Mouse (Mus musculus) heart, postnatal 0 days (tissue): ENCODE data around the gene Ctsq. TPM values are rescaled to one million over a fixed set of nuclear protein-coding genes. Genes with fewer than 3 reads are reported as not detected.
"Not testable (repeated sequence)": the region's sequence is repeated elsewhere in the genome, so short reads cannot be mapped to it uniquely, and the experiment has no call there.

Experiments used
- ATAC-seq: fragments of 200-750 bp; cut with Nextera tagmentation; 2 replicates; pipeline ENCODE4 v1.8.0; 2017; ENCODE audit warnings: low read depth, moderate number of reproducible peaks, moderate library complexity; ENCODE audit not compliant: insufficient read depth
- DNase-seq: peaks from one replicate; pipeline ENCODE4 v3.0.0-alpha.2; 2016; ENCODE audit warnings: low spot score
- H3K27ac ChIP-seq: fragments of 300-500 bp; sonication (generic); 2 replicates; pipeline ENCODE4 v1.5.1; 2014; ENCODE audit warnings: low read depth, mild to moderate bottlenecking
- H3K27me3 ChIP-seq: fragments of 300-500 bp; sonication (generic); 2 replicates; pipeline ENCODE4 v1.6.1; 2014; ENCODE audit warnings: low read length, mixed read lengths; ENCODE audit not compliant: control insufficient read depth, insufficient read depth
- H3K36me3 ChIP-seq: fragments of 300-500 bp; sonication (generic); replicated peaks from 2 replicates; pipeline ENCODE4 v1.6.1; 2014; ENCODE audit warnings: low read length, mixed read lengths; ENCODE audit not compliant: control insufficient read depth, insufficient read depth
- H3K4me1 ChIP-seq: fragments of 300-500 bp; sonication (generic); 2 replicates; pipeline ENCODE4 v1.6.1; 2014; ENCODE audit warnings: antibody characterized with exemption; ENCODE audit not compliant: control insufficient read depth, insufficient read depth
- H3K4me2 ChIP-seq: fragments of 300-500 bp; sonication (generic); 2 replicates; pipeline ENCODE4 v1.6.1; 2014; ENCODE audit warnings: low read depth, mild to moderate bottlenecking, low read length, moderate library complexity
- H3K4me3 ChIP-seq: fragments of 300-500 bp; sonication (generic); 2 replicates; pipeline ENCODE4 v1.5.1; 2014; ENCODE audit warnings: low read depth, low read length
- H3K9ac ChIP-seq: fragments of 300-500 bp; sonication (generic); replicated peaks from 2 replicates; pipeline ENCODE4 v1.6.1; 2014; ENCODE audit warnings: low read depth, low read length, mixed read lengths
- H3K9me3 ChIP-seq: fragments of 300-500 bp; sonication (generic); replicated peaks from 2 replicates; pipeline ENCODE4 v1.6.1; 2016; ENCODE audit warnings: low read length; ENCODE audit not compliant: control insufficient read depth
- CTCF ChIP-seq: IDR thresholded peaks from 2 replicates; pipeline ENCODE4 v1.5.1; 2016; ENCODE audit warnings: antibody characterized with exemption, control low read depth, low read depth
- EP300 ChIP-seq: IDR thresholded peaks from 2 replicates; pipeline ENCODE4 v1.6.1; 2016; ENCODE audit warnings: antibody characterized with exemption, low read depth
- WGBS: fragments of 180-500 bp; shearing (Covaris S2); extraction: QIAGEN DNeasy Blood & Tissue Kit; methylation state at CpG from one replicate; pipeline ENCODE4 v1.1.7; 2014; 5-methylcytosine and 5-hydroxymethylcytosine counted together
- polyA plus RNA-seq: library from polyadenylated mRNA; unstranded; fragments of >200 nt; fragmentation: Nextera tagmentation; extraction: Ambion mirVana; gene quantifications from 2 replicates; pipeline ENCODE4 v1.2.1, GENCODE M21; 2015
- total RNA-seq: library from RNA; depleted of rRNA; stranded (reverse); fragments of >200 nt; gene quantifications from 2 replicates; pipeline ENCODE4 v1.2.3, GENCODE M21; 2014; ENCODE audit warnings: low replicate concordance; rRNA removed

The Ctsq gene
- not detected in 2 replicates for total RNA-seq
- not detected in 2 replicates for polyA plus RNA-seq

GRCm38 (mm10) chr13:61040531-61040930 is at the start of gene Ctsq:
Gene Ctsq, minus strand, starts transcription at chr13:61040631.
- TF ChIP-seq EP300 (no peak), CTCF (no peak)
- H3K4me2 ChIP-seq = no peak within 1 kb of the TSS
- WGBS = 35% methylated on average over 3 of the region's 3 CpGs
- H3K9me3 ChIP-seq = peaks cover 7% of the 10 kb centered on the region; the same call in 1 of the 2 replicates
- no peak within 1 kb of the TSS for H3K9ac ChIP-seq
- no peak for ATAC-seq
- H3K36me3 ChIP-seq = no peaks in the 10 kb centered on the region
- no peak within 1 kb of the TSS for H3K4me3 ChIP-seq
- no peaks in the 10 kb centered on the region for H3K27me3 ChIP-seq
- no peak for DNase-seq
- H3K4me1 ChIP-seq = no peaks in the 10 kb centered on the region
- H3K27ac ChIP-seq = no peak within 1 kb of the TSS

- ATAC-seq = no peak
- 69% methylated on average over 3 of the region's 3 CpGs for WGBS
Observed at GRCm38 (mm10) chr13:61022785-61023184, 17.6 kb downstream of the Ctsq start.

GRCm38 (mm10) chr13:61021844-61022243 is 18.6 kb downstream of the Ctsq start:
- Histone ChIP-seq H3K27ac (no peak overlapping the region), H3K4me2 (no peak overlapping the region), H3K9ac (no peak overlapping the region), H3K4me3 (no peak overlapping the region), H3K27me3 (no peaks in the 10 kb centered on the region), H3K9me3 (no peaks in the 10 kb centered on the region), H3K4me1 (no peaks in the 10 kb centered on the region), H3K36me3 (no peaks in the 10 kb centered on the region)
- no peak for DNase-seq
- WGBS = 68% methylated on average over 4 of the region's 6 CpGs
- TF ChIP-seq CTCF = no peak
- no peak for TF ChIP-seq EP300
- no peak for ATAC-seq

More at GRCm38 (mm10) chr13:61022785-61023184, 17.6 kb downstream of the Ctsq start:
- H3K9me3 ChIP-seq = no peaks in the 10 kb centered on the region
- no peak overlapping the region for H3K4me3 ChIP-seq
- DNase-seq = no peak
- H3K4me1 ChIP-seq = no peaks in the 10 kb centered on the region
- no peak overlapping the region for H3K4me2 ChIP-seq
- H3K36me3 ChIP-seq = no peaks in the 10 kb centered on the region
- no peak for TF ChIP-seq EP300
- no peak for TF ChIP-seq CTCF
- no peak overlapping the region for H3K27ac ChIP-seq
- H3K27me3 ChIP-seq = no peaks in the 10 kb centered on the region
- H3K9ac ChIP-seq = no peak overlapping the region

GRCm38 (mm10) chr13:61010171-61010570 is 30.3 kb downstream of the Ctsq start:
- Histone ChIP-seq H3K9me3 (no peaks in the 10 kb centered on the region), H3K27ac (no peak overlapping the region), H3K9ac (no peak overlapping the region), H3K4me3 (no peak overlapping the region), H3K4me1 (no peaks in the 10 kb centered on the region), H3K4me2 (no peak overlapping the region), H3K36me3 (no peaks in the 10 kb centered on the region), H3K27me3 (no peaks in the 10 kb centered on the region)
- DNase-seq (no peak), ATAC-seq (no peak)
- WGBS = 46% methylated on average over 4 of the region's 4 CpGs
- TF ChIP-seq EP300 (no peak), CTCF (no peak)

- Histone ChIP-seq H3K9me3 (no peaks in the 10 kb centered on the region), H3K36me3 (no peaks in the 10 kb centered on the region), H3K27me3 (no peaks in the 10 kb centered on the region), H3K9ac (no peak within 1 kb of the TSS), H3K27ac (no peak within 1 kb of the TSS), H3K4me1 (no peaks in the 10 kb centered on the region), H3K4me3 (no peak within 1 kb of the TSS), H3K4me2 (no peak within 1 kb of the TSS)
- WGBS = 55% methylated on average over 3 of the region's 3 CpGs
- no peak for TF ChIP-seq EP300
- no peak for TF ChIP-seq CTCF
- DNase-seq (no peak), ATAC-seq (no peak)
Observed at GRCm38 (mm10) chr13:61005859-61006258, 34.6 kb downstream of the Ctsq start, which contains the start of gene Ctsj. Gene Ctsj, minus strand, starts transcription at chr13:61005959.

GRCm38 (mm10) chr13:60997600-60997999 is 42.8 kb downstream of the Ctsq start:
- Histone ChIP-seq H3K9ac (no peak overlapping the region), H3K9me3 (peaks cover 6% of the 10 kb centered on the region; the same call in 1 of the 2 replicates), H3K27me3 (no peaks in the 10 kb centered on the region), H3K27ac (no peak overlapping the region), H3K36me3 (no peaks in the 10 kb centered on the region), H3K4me1 (no peaks in the 10 kb centered on the region), H3K4me3 (no peak overlapping the region), H3K4me2 (no peak overlapping the region)
- 39% methylated on average over 2 of the region's 2 CpGs for WGBS
- TF ChIP-seq CTCF (no peak), EP300 (no peak)
- no peak for DNase-seq
- ATAC-seq = no peak

- H3K4me2 ChIP-seq, ATAC-seq, H3K27me3 ChIP-seq, H3K27ac ChIP-seq, H3K9me3 ChIP-seq, H3K36me3 ChIP-seq, H3K4me1 ChIP-seq, H3K9ac ChIP-seq, H3K4me3 ChIP-seq, DNase-seq: not testable (repeated sequence)
- WGBS = 65% methylated on average over 4 of the region's 5 CpGs
Observed at GRCm38 (mm10) chr13:60986915-60987314, 53.5 kb downstream of the Ctsq start.
